Comparison of ENCODE assay signal across 8 mouse cellular contexts in genomic region chr14:119007103-119007951, GRCm38 (mm10).
A peak's percentile ranks its signal among the peaks of the same experiment; 100 is the strongest.
DNase-seq lines count a peak whose midpoint lies in the region; ATAC-seq and TF ChIP-seq lines count a peak whose summit lies in the region.

No protein-coding gene starts in this region.

- peak overlapping the region; percentile 51 for H3K9ac ChIP-seq in hindbrain, postnatal 0 days (replicated peaks; ENCODE audit: low read length)

- ATAC-seq in hindbrain, postnatal 0 days, result peak; percentile 99

- peak overlapping the region; percentile 45 for H3K4me3 ChIP-seq in hindbrain, postnatal 0 days (ENCODE audit: low read length)

- no peaks in the 10 kb centered on the region for H3K4me1 ChIP-seq in hindbrain, postnatal 0 days (ENCODE audit: insufficient read depth, low read length)

- peak overlapping the region; percentile 76 for H3K27ac ChIP-seq in hindbrain, postnatal 0 days

- H3K4me2 ChIP-seq in hindbrain, postnatal 0 days (ENCODE audit: low read depth, low read length), result peak overlapping the region; percentile 91

- no peaks in the 10 kb centered on the region for H3K9me3 ChIP-seq in hindbrain, postnatal 0 days (ENCODE audit: low read length)

- H3K36me3 ChIP-seq in hindbrain, postnatal 0 days (ENCODE audit: insufficient read depth, low read length), result peaks cover 6% of the 10 kb centered on the region; the same call in 1 of the 2 replicates

- H3K27me3 ChIP-seq in hindbrain, postnatal 0 days (ENCODE audit: insufficient read depth, low read length), result no peaks in the 10 kb centered on the region

- under 1% methylated on average over 13 of the region's 13 CpGs for WGBS in hindbrain, postnatal 0 days

- no peak for TF ChIP-seq CTCF in hindbrain, postnatal 0 days (IDR thresholded peaks at IDR 0.05; ENCODE audit: low read depth)

- peak; percentile 97 to 99 for DNase-seq in adrenal gland, adult (ENCODE audit: inconsistent age in 2 of 2, low spot score in 1 of 2)
- peak; percentile 100 for DNase-seq in embryo, embryonic 10 days (ENCODE audit: low spot score)
- peak; percentile 97 for DNase-seq in gastrocnemius, adult 8-10 months (ENCODE audit: low spot score in 2 of 2)
- peak; percentile 99 for DNase-seq in hindbrain, postnatal 0 days (ENCODE audit: low spot score)
- peak; percentile 97 to 98 for DNase-seq in left cerebral cortex, adult 18-20 months (ENCODE audit: low spot score in 2 of 2)
- DNase-seq in lung, postnatal 4 days, result peak; percentile 97
- DNase-seq in retina, postnatal 7 days (ENCODE audit: low read depth, low spot score), result peak; percentile 97
- DNase-seq in urinary bladder, adult 18-20 months (ENCODE audit: low spot score in 2 of 2), result peak; percentile 86 to 98

Comparison
In these comparisons a context has a peak if more than half of its experiments do, and no peak if none do; other contexts are left out.
1. Peak in every context shown above with its lines: DNase-seq, ATAC-seq, H3K4me3 ChIP-seq and H3K27ac ChIP-seq.